Mouse (Mus musculus) adrenal gland, adult (tissue): ENCODE measurements at regions not wholly inside any gene's neighbourhood (a gene's known extent, or its start where the extent isn't known, plus 50 kb on each side); places are given as distances from the start of the nearest gene placed in this dataset.
"Not testable (repeated sequence)": the region's sequence is repeated elsewhere in the genome, so short reads cannot be mapped to it uniquely, and the experiment has no call there.

ENCODE experiments used
- DNase-seq, 2 experiments: peaks; one replicate each; pipeline ENCODE4 v3.0.0; 2022 to 2023; ENCODE audit warnings: low spot score in 1 of 2; ENCODE audit not compliant: inconsistent age in 2 of 2

DNA sequence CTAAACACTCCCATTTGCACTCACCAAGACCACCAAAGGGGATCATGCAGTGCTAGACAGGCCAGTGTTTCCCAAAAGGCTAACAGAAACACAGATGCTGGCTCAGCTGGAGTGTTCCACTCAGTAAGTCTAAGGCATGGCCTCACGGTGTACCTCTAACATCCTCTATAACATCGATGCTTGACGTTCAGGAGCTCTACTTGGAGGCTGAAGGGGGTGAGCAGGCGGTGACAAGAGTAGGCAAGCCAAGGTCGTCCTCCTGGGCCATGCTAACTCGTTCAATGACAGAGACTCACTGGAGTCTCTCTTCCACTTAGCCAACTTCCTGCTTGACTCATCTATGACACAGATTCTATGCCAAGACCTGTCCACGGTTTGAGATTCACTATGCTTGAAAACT is 105.9 kb upstream of the Fhl2 start:
- DNase-seq, result peak; percentile 58 to 81

DNA sequence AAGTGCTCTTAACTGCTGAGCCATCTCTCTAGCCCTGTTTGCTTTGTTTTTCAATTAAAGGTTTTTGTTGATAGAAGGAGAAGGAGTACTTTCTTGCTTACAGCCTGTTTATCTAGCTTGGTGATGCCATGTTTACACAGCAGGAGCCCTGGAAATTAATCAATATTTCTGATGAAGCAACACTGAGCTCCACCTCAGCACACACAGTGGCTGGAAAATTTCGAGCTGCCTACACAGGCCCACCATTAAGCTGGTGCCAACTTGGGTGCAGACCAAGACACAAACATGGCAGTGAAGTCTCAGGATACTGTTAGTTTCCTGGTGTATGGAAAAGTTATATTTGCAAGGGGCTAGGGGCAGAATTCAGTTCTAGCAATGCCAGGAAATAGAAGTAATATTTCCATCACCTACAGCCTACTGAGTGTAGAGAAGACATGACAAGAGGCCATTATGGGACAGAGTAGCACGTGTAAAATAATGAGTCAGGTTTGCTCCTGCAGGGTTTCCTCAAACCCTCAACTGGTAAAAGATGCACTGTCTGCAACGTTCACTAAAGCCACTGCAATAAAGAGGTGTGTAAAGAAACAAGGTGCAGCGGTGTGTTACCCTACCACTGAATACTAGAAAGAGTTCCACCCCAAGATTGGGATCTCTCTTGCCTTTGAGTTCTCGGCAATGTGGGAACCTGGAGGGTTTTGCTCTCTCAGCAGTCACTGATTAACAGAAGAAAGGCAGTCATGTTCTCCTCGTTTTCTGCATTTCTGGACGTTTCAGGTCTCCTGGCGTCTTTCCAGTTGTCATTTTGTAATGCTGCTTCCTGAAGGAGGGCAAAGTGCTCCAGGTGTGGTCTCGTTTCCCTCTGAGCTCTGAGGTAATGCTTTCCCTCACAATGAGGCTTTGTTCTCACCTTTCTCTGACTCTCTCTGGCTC is 108.8 kb upstream of the Fhl2 start:
- DNase-seq, result no peak

GRCm38 (mm10) chr1:43310711-43311695 is 114.2 kb upstream of the Fhl2 start:
- no peak for DNase-seq

DNA sequence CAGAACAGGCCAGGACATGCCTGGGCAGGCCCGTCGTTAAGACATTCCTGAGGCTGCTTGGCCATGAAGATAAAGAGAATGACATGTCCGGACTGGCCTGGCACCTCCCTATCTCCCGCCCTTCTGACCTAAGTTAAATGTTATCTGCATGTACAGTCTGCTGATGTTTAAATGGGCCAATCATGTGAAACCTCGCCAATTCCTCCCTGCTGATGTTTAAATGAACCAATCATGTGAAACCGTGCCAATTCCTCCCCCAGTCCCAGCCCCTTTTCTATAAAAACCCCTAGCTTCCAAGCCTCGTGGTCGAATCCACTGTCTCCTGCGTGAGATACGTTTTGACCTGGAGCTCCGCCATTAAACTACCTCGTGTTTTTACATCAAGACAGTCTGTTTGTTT is 119.5 kb upstream of the Fhl2 start:
- not testable (repeated sequence) for DNase-seq

DNA sequence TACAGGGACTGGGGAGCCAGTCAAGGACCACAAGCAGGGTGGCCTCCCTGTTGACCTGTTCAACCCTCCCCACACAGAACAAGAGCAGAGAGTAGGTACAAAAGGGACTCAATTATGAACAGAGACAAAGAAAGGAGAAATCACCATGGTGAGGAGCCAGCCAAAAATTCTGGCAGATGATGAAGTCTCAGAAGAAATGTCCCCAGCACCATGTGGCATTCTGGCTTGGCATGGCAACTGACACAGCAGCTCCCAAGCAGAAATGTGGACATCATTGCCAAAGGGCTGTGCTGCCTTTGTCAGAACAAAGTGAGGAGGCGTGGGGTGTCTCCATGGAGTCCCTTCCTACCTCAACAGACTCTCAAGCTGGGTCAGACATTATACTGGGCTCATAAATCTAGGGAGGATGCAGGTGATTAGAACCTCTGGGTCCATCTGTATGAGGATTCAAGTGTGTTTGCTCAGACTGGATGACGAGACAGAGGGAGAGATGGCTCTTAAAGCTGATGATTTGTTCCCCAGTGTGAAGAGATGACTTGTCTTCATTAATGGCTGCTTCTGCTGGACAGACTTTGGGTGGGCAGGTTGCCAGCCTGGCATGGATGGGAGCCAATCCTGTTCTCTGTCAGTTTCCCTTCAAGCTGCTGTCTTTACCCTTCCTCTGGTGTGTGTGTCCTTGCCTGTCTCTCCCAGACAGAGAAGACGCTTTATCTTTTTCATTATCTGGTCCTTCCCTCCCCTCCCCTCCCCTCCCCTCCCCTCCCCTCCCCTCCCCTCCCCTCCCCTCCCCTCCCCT is 120.5 kb upstream of the Fhl2 start:
- peak in 1 of 2 experiments; percentile 47 for DNase-seq

DNA sequence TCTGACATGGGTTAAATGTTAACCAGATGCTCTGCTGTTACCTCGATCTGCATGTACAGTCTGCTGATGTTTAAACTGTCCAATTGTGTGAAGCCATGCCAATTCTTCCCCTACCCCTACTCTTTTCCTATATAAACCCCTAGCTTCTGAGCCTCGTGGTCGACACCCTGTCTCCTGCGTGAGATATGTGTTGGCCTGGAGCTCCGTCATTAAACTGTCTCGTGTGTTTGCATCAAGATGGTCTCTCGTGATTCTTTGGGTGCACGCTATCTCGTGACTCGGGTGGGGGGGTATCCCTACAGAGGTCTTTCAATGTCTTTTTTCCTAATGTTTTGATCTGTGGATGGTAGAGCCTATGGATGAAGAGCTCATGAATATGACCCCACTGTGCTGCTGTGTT is 110.9 kb upstream of the Nck2 start:
- not testable (repeated sequence) for DNase-seq

DNA sequence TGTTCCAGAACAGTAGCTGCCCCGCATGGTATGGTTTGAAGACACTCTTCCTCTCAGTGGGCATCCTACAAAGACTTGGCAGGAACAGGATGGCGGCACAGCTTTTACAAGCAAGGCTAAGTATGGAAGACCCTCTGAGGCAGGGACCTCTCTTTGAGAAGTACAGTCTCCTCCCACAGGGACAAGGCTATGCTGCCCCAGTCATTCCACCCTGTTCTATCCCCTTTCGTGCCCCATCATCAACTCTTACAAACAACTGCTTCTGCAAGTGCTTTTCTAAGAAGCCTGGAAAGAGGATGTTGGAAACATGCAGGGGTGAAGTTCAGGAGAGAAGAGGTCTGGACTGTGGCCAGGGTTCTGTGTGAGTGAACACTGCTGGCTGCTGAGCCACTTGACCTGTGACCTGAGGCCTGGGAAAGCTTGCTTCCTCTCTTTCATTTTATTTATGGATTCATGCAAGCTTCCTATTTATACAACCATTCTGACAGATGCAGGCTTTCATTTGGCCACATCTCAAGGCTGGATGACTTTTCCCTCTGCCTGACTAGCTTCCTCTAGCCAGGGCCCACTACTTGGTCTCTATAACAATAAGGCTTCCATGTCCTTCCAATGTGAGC is 107.1 kb upstream of the Nck2 start:
- DNase-seq, result peak; percentile 66 to 79

- DNase-seq, result no peak
These were observed 106.1 kb upstream of the Nck2 start for GRCm38 (mm10) chr1:43338096-43338915.

GRCm38 (mm10) chr1:43342848-43343247 is 101.5 kb upstream of the Nck2 start:
- DNase-seq, result no peak

DNA sequence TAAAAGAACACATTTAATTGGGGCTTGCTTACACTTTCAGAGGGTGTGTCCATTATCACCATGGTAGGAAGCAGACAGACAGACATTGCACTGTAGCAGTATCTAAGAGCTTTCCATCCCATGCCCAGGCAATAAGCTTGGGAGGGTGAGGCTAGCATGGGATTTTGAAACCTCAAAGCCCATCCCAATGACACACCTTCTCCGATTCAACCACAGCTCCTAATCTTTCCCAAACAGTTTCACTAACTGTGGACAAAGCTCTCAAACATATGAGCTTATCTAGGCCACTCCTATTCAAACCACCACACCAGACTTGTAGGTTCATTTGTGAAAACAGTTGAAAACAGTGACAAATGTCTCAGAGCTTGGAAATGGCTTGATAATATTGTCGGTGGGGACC is 101.0 kb upstream of the Nck2 start:
- no peak for DNase-seq

- no peak for DNase-seq
These were observed 100.4 kb upstream of the Nck2 start for GRCm38 (mm10) chr1:43344001-43344400.

- no peak for DNase-seq
These were observed 97.2 kb upstream of the Nck2 start for GRCm38 (mm10) chr1:43347152-43347551.

GRCm38 (mm10) chr1:43349966-43350365 is 94.4 kb upstream of the Nck2 start:
- no peak for DNase-seq

DNA sequence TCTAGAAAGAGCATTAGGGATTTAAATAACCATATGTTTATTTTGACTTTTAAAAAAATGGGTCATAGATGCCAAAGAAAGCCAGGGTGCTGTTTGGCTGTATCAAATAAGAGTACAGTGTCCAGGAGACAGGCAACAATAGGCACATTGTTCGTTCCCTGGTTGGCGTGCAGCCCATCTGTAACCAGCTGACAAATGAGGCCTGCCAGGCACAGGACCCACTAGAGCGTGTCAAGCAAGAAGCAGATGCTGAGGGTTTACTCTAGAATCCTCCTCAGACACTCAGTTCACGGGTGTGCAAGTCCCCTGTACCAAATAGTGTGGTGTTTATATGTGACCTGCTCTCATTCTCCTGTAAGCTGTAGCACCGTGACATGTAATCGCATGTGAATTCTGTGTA is 86.2 kb upstream of the Nck2 start:
- peak in 1 of 2 experiments; percentile 36 for DNase-seq

DNA sequence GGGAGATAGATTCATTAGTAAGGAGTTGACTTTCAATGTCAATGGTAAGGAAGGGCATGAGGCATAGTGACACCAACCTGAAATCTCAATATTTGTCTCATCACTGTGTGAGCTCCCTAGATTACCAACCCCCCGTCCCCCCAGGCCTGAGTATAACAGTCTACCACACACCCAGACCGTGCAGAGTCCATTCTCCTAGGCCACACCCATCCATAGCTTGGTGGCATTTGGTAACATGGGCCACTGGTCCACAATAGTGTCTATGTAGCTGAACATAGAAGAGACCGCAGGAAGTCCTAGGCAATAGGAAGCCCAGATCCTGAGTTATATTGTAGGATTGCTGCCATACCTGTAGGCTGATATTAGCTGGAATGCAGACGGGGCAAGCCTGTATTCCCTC is 84.7 kb upstream of the Nck2 start:
- no peak for DNase-seq

GRCm38 (mm10) chr1:43360291-43360690 is 84.1 kb upstream of the Nck2 start:
- DNase-seq, result no peak

- DNase-seq, result no peak
These were observed 83.6 kb upstream of the Nck2 start for GRCm38 (mm10) chr1:43360741-43361140.

DNA sequence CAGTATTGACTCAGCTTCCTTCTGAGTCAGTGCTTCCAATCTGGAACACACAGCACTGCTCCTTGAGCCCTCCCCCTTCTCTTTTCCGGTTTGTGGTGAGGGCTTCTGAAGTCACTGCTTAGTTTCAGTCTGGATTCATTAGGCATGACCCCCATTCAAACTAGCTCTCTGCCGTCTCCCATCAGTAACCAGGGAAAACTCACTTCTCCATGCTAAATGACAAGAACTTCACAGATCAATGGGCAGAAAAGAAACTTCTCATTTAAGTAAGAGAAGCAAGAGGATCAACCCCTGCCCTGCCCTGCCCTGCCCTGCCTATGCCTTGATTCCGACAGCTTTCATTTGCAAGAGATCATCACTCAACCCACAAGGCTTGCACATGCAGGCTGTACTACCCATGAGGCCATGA is 82.9 kb upstream of the Nck2 start:
- peak in 1 of 2 experiments; percentile 25 for DNase-seq

- no peak for DNase-seq
These were observed 82.2 kb upstream of the Nck2 start for GRCm38 (mm10) chr1:43362136-43362535.

DNA sequence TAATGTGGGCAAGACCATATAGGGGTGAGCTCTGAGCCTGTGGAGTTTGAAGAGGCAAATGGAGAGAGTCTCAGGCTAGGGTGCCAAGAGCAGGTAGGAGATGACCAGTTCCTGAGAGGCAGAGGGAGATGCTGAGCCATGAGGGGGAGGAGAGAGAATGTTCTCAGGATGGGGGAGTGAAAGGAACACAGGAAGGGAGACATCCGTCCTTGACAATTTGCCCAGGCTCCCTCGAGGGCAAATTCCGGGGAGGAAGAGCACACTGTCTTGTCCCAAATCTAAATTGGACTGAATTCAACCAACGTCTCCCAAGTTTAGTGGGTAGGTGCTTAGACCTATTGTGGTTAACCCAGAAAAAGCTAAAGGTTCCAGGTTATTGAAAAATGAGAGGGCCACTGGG is 81.2 kb upstream of the Nck2 start:
- peak; percentile 37 to 53 for DNase-seq
